Mouse (Mus musculus) gonadal fat pad, adult 2 months (tissue): ENCODE data around the gene Ripor3. TPM values are rescaled to one million over a fixed set of nuclear protein-coding genes. Genes with fewer than 3 reads are reported as not detected.

Source experiments
- DNase-seq: peaks from one replicate; pipeline ENCODE4 v3.0.0-alpha.2; 2012; ENCODE audit warnings: low read depth
- polyA plus RNA-seq: library from polyadenylated mRNA; depleted of rRNA; stranded (reverse); fragments of >200 nt; gene quantifications from 2 replicates; pipeline ENCODE4 v1.2.3, GENCODE M21; 2012; rRNA removed

The Ripor3 gene
- polyA plus RNA-seq, 1 experiment, result 2.1 TPM

DNA sequence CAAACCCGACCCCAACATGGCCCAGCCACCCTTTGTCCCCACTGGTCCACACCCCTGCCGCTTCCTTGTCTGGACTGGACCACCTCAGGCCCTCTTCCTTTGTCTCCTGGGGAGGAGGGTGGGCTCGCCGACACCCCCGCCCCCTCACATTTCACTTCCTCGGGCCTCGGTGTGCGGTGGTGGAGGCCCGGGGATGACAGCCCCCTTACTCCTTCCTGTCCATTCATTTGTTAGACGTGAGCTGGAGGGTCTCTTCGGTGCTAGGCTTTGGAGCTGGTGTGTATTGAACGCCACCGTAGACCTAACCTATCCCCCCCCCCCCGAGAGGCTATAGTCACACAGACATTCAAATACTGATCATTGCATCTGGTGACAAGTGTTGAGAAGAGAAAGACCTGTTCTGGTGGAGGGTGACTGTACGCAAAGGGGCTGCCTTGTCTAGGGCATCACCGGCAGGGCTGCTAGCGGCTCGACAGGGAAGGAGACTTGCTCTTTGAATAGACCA is 77.6 kb downstream of the Ripor3 start:
- no peak for DNase-seq

DNA sequence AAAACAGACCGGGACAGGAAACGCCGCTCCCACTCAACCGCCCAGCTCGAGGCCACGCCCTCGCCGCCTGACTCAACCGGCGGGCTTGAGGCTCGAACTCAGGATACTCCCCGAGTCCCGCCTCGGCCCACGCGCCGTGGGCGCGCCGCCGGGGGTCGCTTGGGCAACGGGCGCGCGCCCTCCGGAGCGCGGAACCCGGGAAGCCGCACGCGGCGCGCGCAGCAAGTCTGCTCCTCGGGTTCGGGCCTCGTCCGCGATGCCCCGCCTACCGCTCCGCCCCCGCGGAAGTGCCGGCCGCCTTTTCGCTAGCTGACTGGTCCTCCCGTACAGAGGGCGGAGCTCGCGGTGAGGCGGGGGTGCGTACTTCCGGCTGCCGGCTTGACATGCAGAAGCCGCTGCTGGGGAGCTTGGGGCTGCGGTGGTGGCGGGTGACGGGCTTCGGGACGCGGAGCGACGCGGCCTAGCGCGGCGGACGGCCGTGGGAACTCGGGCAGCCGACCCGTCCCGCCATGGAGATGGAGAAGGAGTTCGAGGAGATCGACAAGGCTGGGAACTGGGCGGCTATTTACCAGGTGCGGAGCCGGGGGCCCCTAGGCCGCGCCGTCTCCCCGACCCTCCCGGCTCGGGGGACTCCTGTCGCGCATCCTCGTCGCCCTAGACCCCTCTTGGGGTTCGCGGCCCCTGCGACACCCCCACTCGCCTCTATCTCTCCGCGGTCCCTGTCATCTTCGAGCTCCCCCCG is 78.3 kb downstream of the Ripor3 start, which contains the start of gene Ptpn1:
TSS of gene Ptpn1 (plus strand) at position 73 of the 742 bp plus-strand sequence.
- no peak for DNase-seq

DNA sequence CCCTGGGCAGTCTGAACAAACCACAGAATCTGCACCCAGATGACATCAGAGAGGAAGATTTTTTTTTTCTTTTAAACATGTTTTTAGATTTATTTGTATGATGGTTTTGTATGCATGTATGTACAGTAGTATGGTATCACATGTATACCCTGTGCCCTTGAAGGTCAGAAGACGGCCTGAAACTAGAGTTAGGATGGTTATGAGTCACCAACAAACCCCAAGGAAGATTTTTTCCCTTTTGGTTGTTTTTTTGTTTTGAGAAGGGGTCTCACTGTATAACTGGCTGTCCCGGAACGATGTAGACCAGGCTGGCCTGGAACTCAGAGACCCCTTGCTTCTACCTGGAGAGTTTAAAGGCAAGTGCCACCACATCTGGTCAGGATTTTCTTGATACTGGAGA is 79.4 kb downstream of the Ripor3 start:
- no peak for DNase-seq

Other genes with a start within 250 kb of the Ripor3 start
- 39.8 and 44.4 TPM in 2 replicates for gene Ptpn1, start 78.6 kb downstream of the Ripor3 start, polyA plus RNA-seq
- gene Pard6b, start 70.4 kb upstream of the Ripor3 start, polyA plus RNA-seq, result 8.9 and 13.0 TPM in 2 replicates
- 15.4 and 21.9 TPM in 2 replicates for gene Adnp, start 196.5 kb upstream of the Ripor3 start, polyA plus RNA-seq
- gene Gm20716, start 219.7 kb upstream of the Ripor3 start, polyA plus RNA-seq, result 7.6 and 9.5 TPM in 2 replicates
- gene Dpm1, start 220.0 kb upstream of the Ripor3 start, polyA plus RNA-seq, result 25.7 and 43.2 TPM in 2 replicates
- 12.1 and 19.9 TPM in 2 replicates for gene Mocs3, start 220.0 kb upstream of the Ripor3 start, polyA plus RNA-seq